Mouse (Mus musculus) heart, adult 18-20 months (tissue): ENCODE data around the gene Rpl13a. TPM values are rescaled to one million over a fixed set of nuclear protein-coding genes. Genes with fewer than 3 reads are reported as not detected.
"Not testable (repeated sequence)": the region's sequence is repeated elsewhere in the genome, so short reads cannot be mapped to it uniquely, and the experiment has no call there.

Experiments used
- DNase-seq, 2 experiments: peaks; one replicate each; pipeline ENCODE4 v3.0.0; 2021 to 2022; ENCODE audit warnings: mixed read lengths in 1 of 2
- long read RNA-seq, 2 experiments: library from polyadenylated mRNA; stranded (forward); transcript quantifications; one replicate each; pipeline ENCODE4 v2.0.0; 2021
- total RNA-seq, 2 experiments: library from RNA; stranded (reverse); gene quantifications; 2 replicates each; pipeline ENCODE4 v1.2.3; 2021

Gene Rpl13a
- 100 to 1,000 TPM; 714 to 715 TPM for total RNA-seq
- long read RNA-seq, experiment 1, transcript Rpl13a-201 (8 exons, 1,047 nt): major isoform, 264 of 280 reads
- long read RNA-seq, experiment 1, partial matches to known transcripts: 5 of 280 reads
- long read RNA-seq, experiment 1, other reads (novel, unspliced or antisense): 4 of 280 reads
- long read RNA-seq, experiment 2, transcript Rpl13a-201 (8 exons, 1,047 nt): major isoform, 196 of 209 reads
- long read RNA-seq, experiment 2, partial matches to known transcripts: 0 of 209 reads
- long read RNA-seq, experiment 2, other reads (novel, unspliced or antisense): 8 of 209 reads

GRCm38 (mm10) chr7:45128624-45129246 is at the start of gene Rpl13a:
Gene Rpl13a (minus strand): TSS chr7:45128761.
- peak; percentile 99 to 100 for DNase-seq

- no peak for DNase-seq
Measured at GRCm38 (mm10) chr7:45176356-45176755, 47.8 kb upstream of the Rpl13a start.

DNA sequence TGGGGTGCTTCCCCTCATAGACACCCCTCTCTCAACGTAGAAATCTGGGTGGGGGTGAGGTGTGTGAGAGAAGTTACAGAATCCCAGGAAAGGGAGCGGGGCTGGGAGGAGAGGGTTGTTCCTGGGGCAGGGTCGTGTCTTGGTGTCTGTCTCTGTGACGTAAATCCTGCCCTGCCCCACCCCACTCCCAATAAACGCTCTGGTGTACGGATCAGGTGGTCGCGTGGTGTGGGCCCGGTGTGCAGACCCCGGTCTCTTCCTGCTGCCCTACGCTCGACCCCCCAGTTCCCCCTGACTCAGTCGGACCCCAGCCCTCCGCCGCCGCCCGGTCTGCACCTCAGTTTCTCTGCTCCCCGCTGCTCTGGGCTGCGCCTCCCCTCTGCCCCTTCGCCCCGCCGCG is 47.4 kb upstream of the Rpl13a start:
- no peak for DNase-seq

DNA sequence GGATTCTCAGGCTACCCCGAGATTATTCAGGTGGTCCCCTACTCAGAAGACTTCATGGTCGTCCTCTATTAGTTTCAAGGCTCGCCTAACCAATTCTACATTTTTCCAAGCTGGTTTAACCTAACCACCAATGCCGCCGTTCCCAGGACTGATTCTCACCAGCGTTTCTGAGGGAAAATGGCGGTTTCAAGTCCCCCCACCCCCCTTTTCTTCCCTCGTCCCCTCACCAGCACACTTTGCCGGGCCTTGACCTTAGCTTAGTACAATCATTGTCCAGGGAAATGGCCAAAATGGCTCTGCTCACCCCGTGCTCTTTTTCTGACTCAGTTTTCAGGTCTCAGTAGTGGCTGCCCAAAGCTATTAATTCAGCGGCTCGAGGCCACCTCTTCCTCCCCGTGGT is 46.8 kb upstream of the Rpl13a start:
- no peak for DNase-seq

GRCm38 (mm10) chr7:45174567-45175280 is 46.2 kb upstream of the Rpl13a start:
- DNase-seq: no peak

- DNase-seq: not testable (repeated sequence)
Measured at GRCm38 (mm10) chr7:45173772-45174171, 45.2 kb upstream of the Rpl13a start.

- DNase-seq: peak in 1 of 2 experiments; percentile 29
Measured at GRCm38 (mm10) chr7:45172974-45173373, 44.4 kb upstream of the Rpl13a start.

GRCm38 (mm10) chr7:45169495-45169894 is 40.9 kb upstream of the Rpl13a start:
- DNase-seq: no peak

GRCm38 (mm10) chr7:45168656-45169055 is 40.1 kb upstream of the Rpl13a start:
- no peak for DNase-seq

GRCm38 (mm10) chr7:45167761-45168445 is 39.3 kb upstream of the Rpl13a start:
- DNase-seq: no peak

DNA sequence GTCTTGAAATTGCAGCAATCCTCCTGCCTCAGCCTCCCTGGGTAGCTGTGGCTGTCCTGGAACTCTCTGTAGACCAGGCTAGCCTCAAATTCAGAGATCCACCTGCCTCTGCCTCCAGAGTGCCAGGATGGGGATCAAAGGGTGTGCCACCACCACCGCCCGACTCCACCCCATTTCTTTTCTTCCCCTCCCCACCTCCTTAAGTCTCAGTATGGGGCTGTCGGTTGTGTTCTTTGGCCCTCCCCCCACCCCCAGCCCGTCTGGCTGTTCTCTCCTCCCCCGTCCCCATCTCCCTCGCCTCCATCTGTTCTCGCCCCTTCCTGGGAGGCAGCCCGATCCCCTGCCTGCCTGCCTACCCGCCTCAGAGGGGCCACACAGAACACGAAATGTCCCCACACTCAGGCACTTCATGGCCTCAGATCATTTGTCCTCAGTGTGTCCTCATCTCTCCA is 38.4 kb upstream of the Rpl13a start:
- no peak for DNase-seq

GRCm38 (mm10) chr7:45165701-45166100 is 37.1 kb upstream of the Rpl13a start:
- DNase-seq: no peak

GRCm38 (mm10) chr7:45164833-45165232 is 36.3 kb upstream of the Rpl13a start:
- peak in 1 of 2 experiments; percentile 38 for DNase-seq

GRCm38 (mm10) chr7:45163735-45164490 is 35.4 kb upstream of the Rpl13a start, which contains the start of gene Slc17a7:
Gene Slc17a7 (plus strand): TSS chr7:45163949.
- DNase-seq: no peak

DNA sequence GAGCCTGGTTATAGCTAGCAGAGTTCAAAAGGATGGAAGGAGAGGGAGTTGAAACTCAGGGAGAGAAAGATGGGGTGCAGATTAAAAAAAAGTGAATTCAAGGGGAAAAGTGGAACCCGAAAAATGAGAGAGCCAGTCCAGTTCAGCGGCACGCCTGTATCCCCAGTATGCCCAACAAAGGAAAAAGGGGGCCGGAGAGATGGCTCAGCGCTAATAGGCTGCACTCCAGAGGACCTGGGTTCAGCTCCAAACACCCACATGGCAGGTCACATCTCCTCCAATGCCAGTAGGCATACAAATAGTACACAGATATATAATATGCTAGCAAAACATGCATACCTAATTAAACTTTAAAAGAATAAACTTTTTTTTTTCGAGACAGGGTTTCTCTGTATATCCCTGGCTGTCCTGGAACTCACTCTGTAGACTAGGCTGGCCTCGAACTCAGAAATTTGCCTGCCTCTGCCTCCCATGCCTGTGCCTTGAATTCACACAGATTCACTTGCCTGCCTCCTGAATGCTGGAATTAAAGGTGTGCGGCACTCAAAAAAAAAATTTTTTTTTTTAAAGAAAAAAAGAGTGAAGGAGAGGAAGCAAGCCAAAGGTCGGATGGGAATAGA is 34.5 kb upstream of the Rpl13a start:
- DNase-seq: no peak

- DNase-seq: no peak
Measured at GRCm38 (mm10) chr7:45162551-45162950, 34.0 kb upstream of the Rpl13a start.

- peak; percentile 89 to 95 for DNase-seq
Measured at GRCm38 (mm10) chr7:45161612-45162473, 33.3 kb upstream of the Rpl13a start.

GRCm38 (mm10) chr7:45160866-45161265 is 32.3 kb upstream of the Rpl13a start:
- no peak for DNase-seq

DNA sequence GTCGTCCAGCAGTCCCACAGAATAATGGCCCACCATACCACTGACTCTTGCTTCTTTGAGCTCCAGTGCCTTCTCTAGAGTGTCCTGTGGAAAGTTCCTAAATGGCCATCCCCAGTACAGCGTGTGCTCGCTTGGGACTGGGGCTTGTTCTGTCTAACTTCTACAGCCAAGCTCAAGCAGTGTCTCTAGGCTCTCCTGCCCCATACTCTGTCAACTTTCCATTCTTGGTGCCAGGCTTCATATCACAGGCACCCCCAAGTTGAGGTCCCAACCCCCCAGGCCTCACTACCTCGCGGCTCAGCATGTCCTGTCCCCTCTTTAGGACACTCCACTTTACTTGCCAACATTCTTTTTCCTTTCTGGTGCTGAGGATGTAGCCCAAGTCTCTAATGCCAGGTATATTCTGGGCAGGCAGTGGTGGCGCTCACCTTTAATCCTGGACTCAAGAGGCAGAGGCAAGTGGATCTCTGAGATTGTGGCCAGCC is 31.8 kb upstream of the Rpl13a start:
- DNase-seq: no peak

- DNase-seq: no peak
Measured at GRCm38 (mm10) chr7:45158991-45159390, 30.4 kb upstream of the Rpl13a start.
